Mouse (Mus musculus) cerebellum, postnatal 10 days (tissue): ENCODE measurements around the gene Atp11c.

Source experiments
- DNase-seq, 2 experiments: peaks; one replicate each; pipeline ENCODE4 v3.0.0; 2021; ENCODE audit warnings: mixed read lengths in 2 of 2

Gene Atp11c

GRCm38 (mm10) chrX:60592598-60592997, at the start of gene Atp11c:
TSS of gene Atp11c (minus strand) at chrX:60592698.
- no peak for DNase-seq

- DNase-seq: peak; percentile 23 to 37
Measured at GRCm38 (mm10) chrX:60609202-60609601, 16.7 kb upstream of the Atp11c start.

GRCm38 (mm10) chrX:60570539-60570938, 22.0 kb downstream of the Atp11c start:
- DNase-seq: no peak

GRCm38 (mm10) chrX:60569047-60569446, 23.5 kb downstream of the Atp11c start:
- DNase-seq: no peak

GRCm38 (mm10) chrX:60555242-60555641, 37.3 kb downstream of the Atp11c start:
- no peak for DNase-seq

GRCm38 (mm10) chrX:60547444-60548304, 44.8 kb downstream of the Atp11c start:
- peak; percentile 59 to 67 for DNase-seq

GRCm38 (mm10) chrX:60547098-60547443, 45.4 kb downstream of the Atp11c start:
- DNase-seq: no peak

GRCm38 (mm10) chrX:60545906-60546305, 46.6 kb downstream of the Atp11c start:
- no peak for DNase-seq

GRCm38 (mm10) chrX:60545444-60545843, 47.1 kb downstream of the Atp11c start:
- no peak for DNase-seq

- DNase-seq: no peak
Measured at GRCm38 (mm10) chrX:60544098-60544497, 48.4 kb downstream of the Atp11c start.

GRCm38 (mm10) chrX:60542901-60543300, 49.6 kb downstream of the Atp11c start:
- DNase-seq: peak; percentile 24 to 27

- no peak for DNase-seq
Measured at GRCm38 (mm10) chrX:60539149-60539548, 53.3 kb downstream of the Atp11c start, which contains the start of gene Gm7073. TSS of gene Gm7073 (minus strand) at chrX:60539249.

GRCm38 (mm10) chrX:60503995-60504394, 88.5 kb downstream of the Atp11c start:
- peak; percentile 65 to 66 for DNase-seq

GRCm38 (mm10) chrX:60497750-60498149, 94.7 kb downstream of the Atp11c start:
- DNase-seq: no peak

GRCm38 (mm10) chrX:60495308-60495707, 97.2 kb downstream of the Atp11c start:
- no peak for DNase-seq

- DNase-seq: peak; percentile 6 to 23
Measured at GRCm38 (mm10) chrX:60463786-60464185, 128.7 kb downstream of the Atp11c start.

- DNase-seq: no peak
Measured at GRCm38 (mm10) chrX:60414563-60415111, 177.9 kb downstream of the Atp11c start.

- no peak for DNase-seq
Measured at GRCm38 (mm10) chrX:60405681-60406080, 186.8 kb downstream of the Atp11c start.

GRCm38 (mm10) chrX:60404668-60405044, 187.8 kb downstream of the Atp11c start:
- peak; percentile 89 to 94 for DNase-seq

- peak; percentile 73 to 81 for DNase-seq
Measured at GRCm38 (mm10) chrX:60403764-60404667, 188.5 kb downstream of the Atp11c start.

- peak; percentile 27 to 55 for DNase-seq
Measured at GRCm38 (mm10) chrX:60403062-60403763, 189.3 kb downstream of the Atp11c start.

GRCm38 (mm10) chrX:60394292-60394691, 198.2 kb downstream of the Atp11c start:
- DNase-seq: peak; percentile 19 to 23

GRCm38 (mm10) chrX:60386852-60387251, 205.6 kb downstream of the Atp11c start:
- no peak for DNase-seq
